Mouse (Mus musculus): ENCODE data around the gene Best3. TPM values are rescaled to one million over a fixed set of nuclear protein-coding genes. Genes with fewer than 3 reads are reported as not detected.
"Not testable (repeated sequence)": the region's sequence is repeated elsewhere in the genome, so short reads cannot be mapped to it uniquely, and the experiment has no call there.

Gene Best3
- polyA plus RNA-seq, 1 experiment from 2014 or later, result 0.20 TPM

DNA sequence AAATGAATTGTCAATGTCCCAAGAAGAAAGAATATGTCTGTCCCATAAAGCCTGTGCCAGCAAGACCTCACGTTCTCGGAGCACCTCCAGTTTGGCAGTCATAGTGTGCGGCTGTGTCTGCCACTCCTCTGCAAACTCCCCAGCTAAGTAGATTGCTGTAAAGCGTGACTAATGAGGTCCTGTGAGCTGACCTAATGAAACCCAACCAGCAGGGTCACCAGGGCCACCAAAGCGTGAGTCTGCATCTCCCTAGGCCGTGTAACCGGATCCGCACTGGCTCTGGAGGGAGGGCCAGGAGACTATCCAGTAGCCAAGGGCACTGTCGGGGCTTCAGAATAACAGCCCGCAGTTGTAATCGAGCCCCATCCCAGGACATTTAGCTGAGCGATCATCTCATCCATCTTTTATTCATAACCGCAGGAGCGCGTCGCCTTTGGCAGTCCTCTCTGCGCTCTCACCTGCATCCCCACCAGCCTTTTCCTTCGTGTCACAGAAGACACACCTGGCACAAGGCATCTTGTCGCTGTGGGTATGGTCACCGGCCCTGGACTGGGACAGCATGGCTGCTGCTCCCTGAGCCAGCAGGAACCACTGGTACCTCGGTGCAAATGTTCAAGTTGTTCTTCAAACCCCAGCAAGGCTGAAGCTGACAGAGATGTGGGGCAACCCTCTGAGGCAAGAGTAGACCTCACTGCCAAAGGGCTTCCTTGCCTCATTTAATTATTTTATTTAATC is 35.1 kb downstream of the Best3 start:
- no peak overlapping the region for H3K9ac ChIP-seq (replicated peaks; ENCODE audit: low read length)
- no peak overlapping the region for H3K27ac ChIP-seq (replicated peaks; ENCODE audit: low read depth, low read length)
- peaks cover 5% of the 10 kb centered on the region; the same call in 1 of the 2 replicates for H3K4me1 ChIP-seq (ENCODE audit: control insufficient read depth, insufficient read depth, low read length)
- ATAC-seq (replicated peaks; ENCODE audit: insufficient number of reproducible peaks, low FRiP score, low TSS enrichment, low read depth) (peak; percentile 80), DNase-seq (ENCODE audit: low spot score) (peak; percentile 79)
- WGBS, result 8% methylated on average over 21 of the region's 21 CpGs
- peak overlapping the region; percentile 1; the same call in 1 of the 2 replicates for H3K4me2 ChIP-seq (ENCODE audit: low read depth, low read length)
- no peaks in the 10 kb centered on the region for H3K9me3 ChIP-seq (replicated peaks; ENCODE audit: control insufficient read depth, low read length)
- no peak overlapping the region for H3K4me3 ChIP-seq (ENCODE audit: low read depth, low read length)
- no peaks in the 10 kb centered on the region for H3K27me3 ChIP-seq (ENCODE audit: control insufficient read depth, insufficient read depth, low read length)
- H3K36me3 ChIP-seq (replicated peaks; ENCODE audit: control insufficient read depth, insufficient read depth, low read depth, low read length), result no peaks in the 10 kb centered on the region

DNA sequence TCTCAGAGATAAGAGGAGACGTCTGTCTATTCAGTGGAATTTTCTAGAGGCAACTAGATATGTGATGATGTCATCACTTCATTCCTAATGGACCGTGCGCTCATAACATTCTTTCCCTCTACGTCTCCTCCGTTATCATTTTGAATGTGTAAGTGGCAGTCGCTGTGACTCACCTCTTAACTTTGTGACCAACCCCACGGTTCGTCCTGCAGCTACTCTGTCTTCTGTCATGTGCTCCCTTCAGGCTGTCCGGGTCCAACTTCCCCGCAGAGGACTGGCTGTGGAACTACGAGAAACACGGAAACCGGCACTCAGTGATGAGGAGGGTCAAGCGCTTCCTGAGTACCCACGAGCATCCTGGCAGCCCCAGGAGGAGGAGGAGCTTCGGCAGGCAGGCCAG is 37.6 kb downstream of the Best3 start:
- no peak overlapping the region for H3K9ac ChIP-seq (replicated peaks; ENCODE audit: low read length)
- H3K36me3 ChIP-seq (replicated peaks; ENCODE audit: control insufficient read depth, insufficient read depth, low read depth, low read length), result no peaks in the 10 kb centered on the region
- no peak for DNase-seq (ENCODE audit: low spot score)
- no peak overlapping the region for H3K27ac ChIP-seq (replicated peaks; ENCODE audit: low read depth, low read length)
- ATAC-seq (replicated peaks; ENCODE audit: insufficient number of reproducible peaks, low FRiP score, low TSS enrichment, low read depth), result no peak
- 0 out of 2 replicates have a peak overlapping the region, but pooled peaks have one; percentile 19 for H3K4me2 ChIP-seq (ENCODE audit: low read depth, low read length)
- H3K4me1 ChIP-seq (ENCODE audit: control insufficient read depth, insufficient read depth, low read length), result peaks cover 5% of the 10 kb centered on the region; the same call in 1 of the 2 replicates
- H3K4me3 ChIP-seq (ENCODE audit: low read depth, low read length), result no peak overlapping the region
- H3K27me3 ChIP-seq (ENCODE audit: control insufficient read depth, insufficient read depth, low read length), result no peaks in the 10 kb centered on the region
- 57% methylated on average over 16 of the region's 16 CpGs for WGBS
- H3K9me3 ChIP-seq (replicated peaks; ENCODE audit: control insufficient read depth, low read length), result no peaks in the 10 kb centered on the region

DNA sequence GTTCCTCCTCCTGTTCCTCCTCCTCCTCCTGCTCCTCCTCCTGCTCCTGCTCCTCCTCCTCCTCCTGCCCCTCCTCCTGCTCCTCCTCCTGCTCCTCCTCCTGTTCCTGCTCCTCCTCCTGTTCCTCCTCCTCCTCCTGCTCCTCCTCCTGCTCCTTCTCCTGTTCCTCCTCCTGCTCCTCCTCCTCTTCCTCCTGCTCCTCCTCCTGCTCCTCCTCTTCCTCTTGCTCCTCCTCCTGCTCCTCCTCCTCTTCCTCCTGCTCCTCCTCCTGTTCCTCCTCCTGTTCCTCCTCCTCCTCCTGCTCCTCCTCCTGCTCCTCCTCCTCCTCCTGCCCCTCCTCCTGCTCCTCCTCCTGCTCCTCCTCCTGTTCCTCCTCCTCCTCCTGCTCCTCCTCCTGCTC is 39.7 kb downstream of the Best3 start:
- H3K27me3 ChIP-seq (ENCODE audit: control insufficient read depth, insufficient read depth, low read length); ATAC-seq (replicated peaks; ENCODE audit: insufficient number of reproducible peaks, low FRiP score, low TSS enrichment, low read depth); H3K27ac ChIP-seq (replicated peaks; ENCODE audit: low read depth, low read length): not testable (repeated sequence)

DNA sequence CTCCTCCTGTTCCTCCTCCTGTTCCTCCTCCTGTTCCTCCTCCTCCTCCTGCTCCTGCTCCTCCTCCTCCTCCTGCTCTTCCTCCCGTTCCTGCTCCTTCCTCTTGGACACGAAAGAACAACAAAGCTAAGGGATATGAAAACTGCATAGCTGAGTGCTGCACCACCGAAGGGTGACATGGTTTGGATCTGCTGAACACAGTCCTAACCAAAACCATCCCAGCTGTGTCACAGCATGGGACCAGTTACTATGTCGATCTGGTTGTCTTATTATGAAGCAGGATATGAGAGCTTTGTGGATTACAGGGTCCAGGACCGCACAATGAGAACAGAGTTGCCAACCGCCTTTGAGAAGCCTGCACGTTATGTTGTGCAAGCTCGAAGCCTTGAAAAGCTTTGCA is 40.1 kb downstream of the Best3 start:
- ATAC-seq (replicated peaks; ENCODE audit: insufficient number of reproducible peaks, low FRiP score, low TSS enrichment, low read depth), result no peak
- Histone ChIP-seq H3K9me3 (replicated peaks; ENCODE audit: control insufficient read depth, low read length) (no peaks in the 10 kb centered on the region), H3K4me1 (ENCODE audit: control insufficient read depth, insufficient read depth, low read length) (peaks cover 3% of the 10 kb centered on the region; the same call in 1 of the 2 replicates), H3K36me3 (replicated peaks; ENCODE audit: control insufficient read depth, insufficient read depth, low read depth, low read length) (no peaks in the 10 kb centered on the region), H3K27me3 (ENCODE audit: control insufficient read depth, insufficient read depth, low read length) (no peaks in the 10 kb centered on the region), H3K4me2 (ENCODE audit: low read depth, low read length) (no peak overlapping the region), H3K4me3 (ENCODE audit: low read depth, low read length) (no peak overlapping the region), H3K27ac (replicated peaks; ENCODE audit: low read depth, low read length) (no peak overlapping the region), H3K9ac (replicated peaks; ENCODE audit: low read length) (no peak overlapping the region)
- DNase-seq (ENCODE audit: low spot score), result no peak
- 80% methylated on average over 8 of the region's 8 CpGs for WGBS

More for the DNA sequence above, 39.7 kb downstream of the Best3 start:
- H3K36me3 ChIP-seq (replicated peaks; ENCODE audit: control insufficient read depth, insufficient read depth, low read depth, low read length); H3K4me3 ChIP-seq (ENCODE audit: low read depth, low read length); H3K4me2 ChIP-seq (ENCODE audit: low read depth, low read length); DNase-seq (ENCODE audit: low spot score); H3K9me3 ChIP-seq (replicated peaks; ENCODE audit: control insufficient read depth, low read length); H3K9ac ChIP-seq (replicated peaks; ENCODE audit: low read length); H3K4me1 ChIP-seq (ENCODE audit: control insufficient read depth, insufficient read depth, low read length): not testable (repeated sequence)

DNA sequence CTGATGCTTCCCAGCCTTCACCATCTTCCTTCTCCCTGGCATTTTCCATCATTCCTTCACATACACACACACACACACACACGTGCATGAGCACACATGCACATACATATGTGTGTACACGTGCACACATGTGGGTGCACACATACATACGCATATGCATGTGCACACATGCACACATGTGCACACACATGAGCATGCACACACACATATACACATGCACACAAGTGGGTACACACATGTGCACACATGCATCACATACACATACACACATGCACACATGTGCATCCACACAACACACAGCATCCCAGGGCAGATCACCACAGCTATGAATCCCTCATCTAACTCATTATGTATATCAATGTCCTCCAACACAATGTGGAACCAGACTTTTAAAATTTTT is 45.0 kb downstream of the Best3 start:
- 92% methylated on average over 3 of the region's 3 CpGs for WGBS
- no peak overlapping the region for H3K9ac ChIP-seq (replicated peaks; ENCODE audit: low read length)
- H3K4me3 ChIP-seq (ENCODE audit: low read depth, low read length), result no peak overlapping the region
- no peaks in the 10 kb centered on the region for H3K27me3 ChIP-seq (ENCODE audit: control insufficient read depth, insufficient read depth, low read length)
- H3K9me3 ChIP-seq (replicated peaks; ENCODE audit: control insufficient read depth, low read length), result no peaks in the 10 kb centered on the region
- ATAC-seq (replicated peaks; ENCODE audit: insufficient number of reproducible peaks, low FRiP score, low TSS enrichment, low read depth), result no peak
- H3K36me3 ChIP-seq (replicated peaks; ENCODE audit: control insufficient read depth, insufficient read depth, low read depth, low read length), result no peaks in the 10 kb centered on the region
- H3K27ac ChIP-seq (replicated peaks; ENCODE audit: low read depth, low read length), result no peak overlapping the region
- DNase-seq (ENCODE audit: low spot score), result no peak
- H3K4me1 ChIP-seq (ENCODE audit: control insufficient read depth, insufficient read depth, low read length), result no peaks in the 10 kb centered on the region
- H3K4me2 ChIP-seq (ENCODE audit: low read depth, low read length), result no peak overlapping the region

DNA sequence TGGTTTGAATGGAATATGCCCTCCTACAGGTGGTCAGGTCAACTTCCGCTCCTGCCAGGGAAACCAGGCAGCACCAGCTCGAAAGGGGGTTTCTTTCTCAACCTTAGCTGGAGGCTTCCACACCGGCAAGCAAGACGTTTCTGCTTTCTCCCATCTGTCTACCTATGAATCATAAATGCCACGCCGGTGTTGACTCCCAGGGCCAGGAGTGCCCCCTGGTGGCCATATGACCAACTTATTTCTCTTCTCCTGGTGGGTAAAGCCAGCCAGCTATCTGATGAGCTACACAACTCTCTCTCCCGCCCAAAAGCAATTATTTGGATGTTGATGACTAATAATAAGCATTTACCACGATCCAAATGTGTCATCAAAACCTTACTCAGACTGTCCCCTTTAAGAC is 47.7 kb downstream of the Best3 start:
- ATAC-seq (replicated peaks; ENCODE audit: insufficient number of reproducible peaks, low FRiP score, low TSS enrichment, low read depth), result no peak
- no peaks in the 10 kb centered on the region for H3K4me1 ChIP-seq (ENCODE audit: control insufficient read depth, insufficient read depth, low read length)
- no peak overlapping the region for H3K4me3 ChIP-seq (ENCODE audit: low read depth, low read length)
- no peak overlapping the region for H3K27ac ChIP-seq (replicated peaks; ENCODE audit: low read depth, low read length)
- H3K9ac ChIP-seq (replicated peaks; ENCODE audit: low read length), result no peak overlapping the region
- no peak overlapping the region for H3K4me2 ChIP-seq (ENCODE audit: low read depth, low read length)
- DNase-seq (ENCODE audit: low spot score), result peak; percentile 91
- H3K9me3 ChIP-seq (replicated peaks; ENCODE audit: control insufficient read depth, low read length), result no peaks in the 10 kb centered on the region
- H3K27me3 ChIP-seq (ENCODE audit: control insufficient read depth, insufficient read depth, low read length), result no peaks in the 10 kb centered on the region
- WGBS, result 21% methylated on average over 8 of the region's 8 CpGs
- no peaks in the 10 kb centered on the region for H3K36me3 ChIP-seq (replicated peaks; ENCODE audit: control insufficient read depth, insufficient read depth, low read depth, low read length)

DNA sequence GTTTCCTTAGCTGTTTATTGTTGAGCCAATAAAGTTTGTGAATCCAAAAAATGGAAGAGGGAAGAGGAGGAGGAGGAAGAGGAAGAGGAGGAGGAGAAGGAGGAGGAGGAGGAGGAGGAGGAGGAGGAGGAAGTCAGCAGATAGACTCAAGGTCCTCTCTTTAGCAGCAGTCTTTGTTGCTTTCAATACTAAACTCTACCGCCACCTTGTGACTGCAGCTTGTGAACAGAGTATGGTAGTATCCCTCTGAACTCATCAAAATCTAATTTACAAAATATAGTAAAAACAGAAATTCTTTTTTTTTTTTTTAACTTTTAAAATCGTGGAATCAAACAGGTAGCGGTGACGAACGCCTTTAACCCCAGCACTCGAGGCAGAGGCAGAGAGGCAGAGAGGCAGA is 54.2 kb downstream of the Best3 start:
- DNase-seq (ENCODE audit: low spot score) (peak; percentile 61), ATAC-seq (replicated peaks; ENCODE audit: insufficient number of reproducible peaks, low FRiP score, low TSS enrichment, low read depth) (no peak)
- Histone ChIP-seq H3K4me2 (ENCODE audit: low read depth, low read length) (no peak overlapping the region), H3K27me3 (ENCODE audit: control insufficient read depth, insufficient read depth, low read length) (no peaks in the 10 kb centered on the region), H3K9ac (replicated peaks; ENCODE audit: low read length) (no peak overlapping the region), H3K4me1 (ENCODE audit: control insufficient read depth, insufficient read depth, low read length) (no peaks in the 10 kb centered on the region), H3K36me3 (replicated peaks; ENCODE audit: control insufficient read depth, insufficient read depth, low read depth, low read length) (no peaks in the 10 kb centered on the region), H3K4me3 (ENCODE audit: low read depth, low read length) (no peak overlapping the region), H3K9me3 (replicated peaks; ENCODE audit: control insufficient read depth, low read length) (no peaks in the 10 kb centered on the region), H3K27ac (replicated peaks; ENCODE audit: low read depth, low read length) (no peak overlapping the region)
- WGBS, result 70% methylated on average over 6 of the region's 6 CpGs

DNA sequence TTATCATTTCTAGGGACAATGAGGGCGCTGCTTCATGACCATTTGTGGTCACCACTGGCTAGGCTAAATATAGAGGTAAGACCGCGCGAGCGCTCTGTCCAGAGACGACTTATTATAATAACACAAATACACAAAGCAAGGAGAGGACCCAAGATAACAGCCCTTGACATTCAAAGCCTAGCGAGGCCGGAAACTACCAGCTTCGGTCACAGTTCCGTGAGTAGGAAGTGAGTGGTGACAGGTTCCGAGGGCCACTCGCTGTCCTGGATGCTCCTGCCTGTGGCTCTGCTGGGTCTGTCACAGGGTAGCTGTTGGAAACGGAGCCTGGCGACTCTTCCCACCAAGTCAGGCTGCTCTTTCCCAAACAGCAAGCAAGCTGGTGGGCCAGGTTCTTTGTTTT is 56.2 kb downstream of the Best3 start:
- no peak overlapping the region for H3K27ac ChIP-seq (replicated peaks; ENCODE audit: low read depth, low read length)
- ATAC-seq (replicated peaks; ENCODE audit: insufficient number of reproducible peaks, low FRiP score, low TSS enrichment, low read depth), result no peak

More for the DNA sequence above, 56.2 kb downstream of the Best3 start:
- no peaks in the 10 kb centered on the region for H3K4me1 ChIP-seq (ENCODE audit: control insufficient read depth, insufficient read depth, low read length)
- WGBS, result 85% methylated on average over 14 of the region's 14 CpGs
- H3K9ac ChIP-seq (replicated peaks; ENCODE audit: low read length), result no peak overlapping the region
- no peaks in the 10 kb centered on the region for H3K27me3 ChIP-seq (ENCODE audit: control insufficient read depth, insufficient read depth, low read length)
- DNase-seq (ENCODE audit: low spot score), result no peak
- no peak overlapping the region for H3K4me2 ChIP-seq (ENCODE audit: low read depth, low read length)
- no peaks in the 10 kb centered on the region for H3K9me3 ChIP-seq (replicated peaks; ENCODE audit: control insufficient read depth, low read length)
- no peak overlapping the region for H3K4me3 ChIP-seq (ENCODE audit: low read depth, low read length)
- H3K36me3 ChIP-seq (replicated peaks; ENCODE audit: control insufficient read depth, insufficient read depth, low read depth, low read length), result no peaks in the 10 kb centered on the region
